14 mouse cellular contexts compared by ENCODE assay signal in the genomic region with DNA sequence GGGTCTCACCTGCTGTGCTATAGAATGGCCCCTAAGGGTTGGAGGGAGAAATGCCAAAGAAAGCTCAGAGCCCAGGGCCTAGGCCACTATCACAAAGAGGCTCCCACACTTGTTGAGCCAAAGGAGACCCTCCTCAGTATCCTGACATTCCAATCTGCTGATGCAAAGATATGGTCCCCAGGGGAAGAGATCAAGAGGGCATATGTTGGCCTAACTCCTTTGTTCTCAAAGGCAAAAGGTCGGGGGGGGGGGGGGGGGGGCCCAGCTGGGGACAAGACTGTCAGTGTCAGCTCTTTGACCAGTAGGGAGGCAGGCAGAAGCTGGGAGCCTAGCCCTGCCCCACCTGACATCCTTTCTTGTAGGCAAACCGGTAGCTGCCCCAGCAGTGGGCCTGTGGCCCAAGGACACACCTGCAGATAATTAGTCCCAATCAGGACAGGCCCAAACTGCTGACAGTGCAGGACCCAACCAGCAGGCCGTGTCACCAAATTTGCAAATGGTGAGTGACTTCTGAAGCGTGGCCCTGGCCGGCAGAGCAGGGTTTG.
DNase-seq lines count a peak whose midpoint lies in the region; ATAC-seq lines count a peak whose summit lies in the region.
"Had no signal": no experiment of that assay in that cellular context is flagged by ENCODE, and none has a peak within 500 bp of the region (broad histone marks: within the 10 kb centered on the region; RNA-seq: fewer than 3 reads in every experiment).

No protein-coding gene starts in this region.

- no peak overlapping the region for H3K4me3 ChIP-seq in forebrain, embryonic 10.5 days
- no peak overlapping the region for H3K4me3 ChIP-seq in forebrain, embryonic 13.5 days
- H3K4me3 ChIP-seq: erythroblast, embryonic 14.5 days; heart, adult 2 months; hindbrain, embryonic 12.5 days; midbrain, embryonic 13.5 days had no signal

- H3K36me3 ChIP-seq in forebrain, embryonic 10.5 days (replicated peaks) = no peaks in the 10 kb centered on the region
- no peaks in the 10 kb centered on the region for H3K36me3 ChIP-seq in forebrain, embryonic 13.5 days (ENCODE audit: poor library complexity, severe bottlenecking)
- H3K36me3 ChIP-seq: G1E; hindbrain, embryonic 12.5 days; midbrain, embryonic 13.5 days had no signal

- 9% methylated on average over 5 of the region's 5 CpGs for WGBS in forebrain, embryonic 10.5 days
- WGBS in forebrain, embryonic 13.5 days = 7% methylated on average over 5 of the region's 5 CpGs

- no peaks in the 10 kb centered on the region for H3K27me3 ChIP-seq in forebrain, embryonic 10.5 days (ENCODE audit: poor library complexity, severe bottlenecking)
- H3K27me3 ChIP-seq in forebrain, embryonic 13.5 days = no peaks in the 10 kb centered on the region
- H3K27me3 ChIP-seq: midbrain, embryonic 13.5 days had no signal

- ATAC-seq in forebrain, embryonic 13.5 days = no peak
- ATAC-seq: midbrain, embryonic 13.5 days had no signal

- no peak overlapping the region for H3K9ac ChIP-seq in forebrain, embryonic 13.5 days
- H3K9ac ChIP-seq: hindbrain, embryonic 12.5 days; midbrain, embryonic 13.5 days had no signal

- peak overlapping the region; percentile 56; the same call in 1 of the 2 replicates for H3K27ac ChIP-seq in forebrain, embryonic 10.5 days
- H3K27ac ChIP-seq in forebrain, embryonic 13.5 days = no peak overlapping the region
- H3K27ac ChIP-seq: heart, adult 2 months; hindbrain, embryonic 12.5 days; midbrain, embryonic 13.5 days had no signal

- H3K9me3 ChIP-seq in forebrain, embryonic 10.5 days = no peaks in the 10 kb centered on the region
- H3K9me3 ChIP-seq in forebrain, embryonic 13.5 days (replicated peaks) = no peaks in the 10 kb centered on the region
- H3K9me3 ChIP-seq: G1E; hindbrain, embryonic 12.5 days; midbrain, embryonic 13.5 days had no signal

- peaks cover 35% of the 10 kb centered on the region for H3K4me1 ChIP-seq in forebrain, embryonic 10.5 days
- H3K4me1 ChIP-seq in forebrain, embryonic 13.5 days = peaks cover 20% of the 10 kb centered on the region

- no peak overlapping the region for H3K4me2 ChIP-seq in forebrain, embryonic 13.5 days
- H3K4me2 ChIP-seq: hindbrain, embryonic 12.5 days; midbrain, embryonic 13.5 days had no signal

- DNase-seq in forebrain, embryonic 10.5 days (ENCODE audit: extremely low spot score, low spot score) = peak; percentile 28
- DNase-seq in Muller cell, postnatal 12 days (ENCODE audit: inconsistent ontology term) = peak; percentile 21
- DNase-seq in kidney, adult 18-20 months = peak; percentile 61
- peak; percentile 39 to 59 for DNase-seq in kidney, postnatal 4 days
- no peak for DNase-seq in natural killer cell, adult 2 months (ENCODE audit: low spot score in 2 of 2)
- DNase-seq in left cerebral cortex, adult 8-10 months (ENCODE audit: low spot score in 2 of 2) = no peak
- no peak for DNase-seq in cerebellum, adult 11 months
- DNase-seq: cerebellum, postnatal 25 days; heart, adult 2 months had no signal

Comparison
In these comparisons a context has a peak if more than half of its experiments do, and no peak if none do; other contexts are left out.
1. DNase-seq: peak in forebrain, embryonic 10.5 days (single experiment), Muller cell, postnatal 12 days (single experiment), kidney, adult 18-20 months (single experiment) and kidney, postnatal 4 days (2 of 2); none in natural killer cell, adult 2 months (0 of 2), left cerebral cortex, adult 8-10 months (0 of 2) and cerebellum, adult 11 months (single experiment).